Mouse (Mus musculus) forebrain, embryonic 11.5 days (tissue): ENCODE results near the gene Dmbx1. TPM values are rescaled to one million over a fixed set of nuclear protein-coding genes. Genes with fewer than 3 reads are reported as not detected.

Experiments
- ATAC-seq: fragments of 200-750 bp; cut with Nextera tagmentation; replicated peaks from 2 replicates; pipeline ENCODE4 v1.8.0; 2017; ENCODE audit warnings: moderate TSS enrichment; ENCODE audit not compliant: low FRiP score
- DNase-seq: peaks from one replicate; pipeline ENCODE4 v3.0.0-alpha.2; 2017; ENCODE audit warnings: low spot score
- H3K27ac ChIP-seq: fragments of 300-500 bp; sonication (generic); 2 replicates; pipeline ENCODE4 v1.5.1; 2014; ENCODE audit warnings: low read depth, low read length
- H3K27me3 ChIP-seq: fragments of 300-500 bp; sonication (generic); 2 replicates; pipeline ENCODE4 v1.6.1; 2014; ENCODE audit warnings: mild to moderate bottlenecking, low read length, mixed read lengths; ENCODE audit not compliant: control insufficient read depth, insufficient read depth
- H3K36me3 ChIP-seq: fragments of 300-500 bp; sonication (generic); 2 replicates; pipeline ENCODE4 v1.6.1; 2014; ENCODE audit warnings: mild to moderate bottlenecking, low read length, moderate library complexity, mixed read lengths; ENCODE audit not compliant: control insufficient read depth, insufficient read depth
- H3K4me1 ChIP-seq: fragments of 300-500 bp; sonication (generic); replicated peaks from 2 replicates; pipeline ENCODE4 v1.6.1; 2014; ENCODE audit warnings: low read length, mixed read lengths; ENCODE audit not compliant: control insufficient read depth, insufficient read depth
- H3K4me2 ChIP-seq: fragments of 300-500 bp; sonication (generic); 2 replicates; pipeline ENCODE4 v1.6.1; 2014; ENCODE audit warnings: low read depth, mild to moderate bottlenecking, low read length, moderate library complexity, mixed read lengths; ENCODE audit not compliant: severe bottlenecking
- H3K4me3 ChIP-seq: fragments of 300-500 bp; sonication (generic); 2 replicates; pipeline ENCODE4 v1.5.1; 2014; ENCODE audit warnings: low read depth, low read length
- H3K9ac ChIP-seq: fragments of 300-500 bp; sonication (generic); 2 replicates; pipeline ENCODE4 v1.6.1; 2014; ENCODE audit warnings: low read length
- H3K9me3 ChIP-seq: fragments of 300-500 bp; sonication (generic); 2 replicates; pipeline ENCODE4 v1.6.1; 2016; ENCODE audit warnings: low read length, mixed read lengths; ENCODE audit not compliant: control insufficient read depth
- WGBS: fragments of 180-500 bp; shearing (Covaris S2); extraction: QIAGEN DNeasy Blood & Tissue Kit; methylation state at CpG from one replicate; pipeline ENCODE4 v1.1.7; 2014; 5-methylcytosine and 5-hydroxymethylcytosine counted together
- polyA plus RNA-seq: library from polyadenylated mRNA; unstranded; fragments of >200 nt; fragmentation: Nextera tagmentation; extraction: Ambion mirVana; gene quantifications from 2 replicates; pipeline ENCODE4 v1.2.1, GENCODE M21; 2014

Dmbx1 gene
- polyA plus RNA-seq, 1 experiment from 2014 or later: 0.35 TPM

- DNase-seq (no peak), ATAC-seq (peak; percentile 31; the same call in 1 of the 2 replicates)
- Histone ChIP-seq H3K27me3 (peaks cover 88% of the 10 kb centered on the region), H3K4me1 (peaks cover 5% of the 10 kb centered on the region; the same call in 1 of the 2 replicates), H3K4me3 (no peak overlapping the region), H3K9ac (no peak overlapping the region), H3K9me3 (no peaks in the 10 kb centered on the region), H3K27ac (no peak overlapping the region), H3K4me2 (peak overlapping the region; percentile 26), H3K36me3 (no peaks in the 10 kb centered on the region)
- WGBS: 2% methylated on average over 19 of the region's 19 CpGs
Observed at GRCm38 (mm10) chr4:115954656-115955493, 15.1 kb upstream of the Dmbx1 start.

GRCm38 (mm10) chr4:115953559-115953958 lies 13.8 kb upstream of the Dmbx1 start:
- no peak overlapping the region for H3K9ac ChIP-seq
- no peaks in the 10 kb centered on the region for H3K36me3 ChIP-seq
- no peak overlapping the region for H3K4me3 ChIP-seq
- DNase-seq (no peak), ATAC-seq (no peak)
- H3K4me2 ChIP-seq: no peak overlapping the region
- H3K4me1 ChIP-seq: peaks cover 5% of the 10 kb centered on the region; the same call in 1 of the 2 replicates
- H3K27me3 ChIP-seq: peaks cover 93% of the 10 kb centered on the region
- no peaks in the 10 kb centered on the region for H3K9me3 ChIP-seq
- WGBS: 38% methylated on average over 5 of the region's 5 CpGs
- no peak overlapping the region for H3K27ac ChIP-seq

- no peaks in the 10 kb centered on the region for H3K36me3 ChIP-seq
- ATAC-seq: no peak
- H3K4me1 ChIP-seq: peaks cover 5% of the 10 kb centered on the region; the same call in 1 of the 2 replicates
- H3K9ac ChIP-seq: no peak overlapping the region
- H3K27me3 ChIP-seq: peaks cover 92% of the 10 kb centered on the region
- no peak overlapping the region for H3K27ac ChIP-seq
- DNase-seq: peak; percentile 82
- 15% methylated on average over 6 of the region's 6 CpGs for WGBS
- no peaks in the 10 kb centered on the region for H3K9me3 ChIP-seq
- no peak overlapping the region for H3K4me3 ChIP-seq
- no peak overlapping the region for H3K4me2 ChIP-seq
Observed at GRCm38 (mm10) chr4:115952758-115953157, 13.0 kb upstream of the Dmbx1 start.

- no peak for DNase-seq
- no peak overlapping the region for H3K27ac ChIP-seq
- peak overlapping the region; percentile 43; the same call in 1 of the 2 replicates for H3K4me2 ChIP-seq
- H3K4me3 ChIP-seq: peak overlapping the region; percentile 8
- no peaks in the 10 kb centered on the region for H3K36me3 ChIP-seq
- peak; percentile 31; the same call in 1 of the 2 replicates for ATAC-seq
- H3K9ac ChIP-seq: no peak overlapping the region
- H3K4me1 ChIP-seq: no peaks in the 10 kb centered on the region; the same call in 1 of the 2 replicates
- H3K27me3 ChIP-seq: peaks cover 88% of the 10 kb centered on the region
- under 1% methylated on average over 41 of the region's 41 CpGs for WGBS
- no peaks in the 10 kb centered on the region for H3K9me3 ChIP-seq
Observed at GRCm38 (mm10) chr4:115943669-115944314, 4.1 kb upstream of the Dmbx1 start.

- peaks cover 2% of the 10 kb centered on the region; the same call in 1 of the 2 replicates for H3K4me1 ChIP-seq
- H3K4me3 ChIP-seq: no peak overlapping the region
- H3K4me2 ChIP-seq: no peak overlapping the region
- ATAC-seq: no peak; the same call in 1 of the 2 replicates
- H3K9ac ChIP-seq: no peak overlapping the region
- H3K27me3 ChIP-seq: peaks cover 95% of the 10 kb centered on the region
- H3K9me3 ChIP-seq: no peaks in the 10 kb centered on the region
- H3K27ac ChIP-seq: no peak overlapping the region
- WGBS: 0% methylated on average over 9 of the region's 9 CpGs
- no peak for DNase-seq
- H3K36me3 ChIP-seq: no peaks in the 10 kb centered on the region
Observed at GRCm38 (mm10) chr4:115941242-115941820, 1.6 kb upstream of the Dmbx1 start.

GRCm38 (mm10) chr4:115940681-115941080 lies 955 bp upstream of the Dmbx1 start:
- WGBS: 6% methylated on average over 3 of the region's 3 CpGs
- Histone ChIP-seq H3K4me1 (peaks cover 6% of the 10 kb centered on the region), H3K4me3 (no peak overlapping the region)

GRCm38 (mm10) chr4:115938276-115939160 lies 1.2 kb downstream of the Dmbx1 start:
- Histone ChIP-seq H3K4me3 (peak overlapping the region; percentile 28; the same call in 1 of the 2 replicates), H3K4me2 (peak overlapping the region; percentile 61; the same call in 1 of the 2 replicates), H3K9me3 (no peaks in the 10 kb centered on the region), H3K36me3 (no peaks in the 10 kb centered on the region), H3K9ac (no peak overlapping the region), H3K4me1 (peaks cover 10% of the 10 kb centered on the region), H3K27me3 (peaks cover 95% of the 10 kb centered on the region), H3K27ac (no peak overlapping the region)
- peak; percentile 71 for DNase-seq
- ATAC-seq: no peak
- WGBS: under 1% methylated on average over 37 of the region's 37 CpGs

More at GRCm38 (mm10) chr4:115940681-115941080, 955 bp upstream of the Dmbx1 start:
- Histone ChIP-seq H3K4me2 (no peak overlapping the region), H3K9me3 (no peaks in the 10 kb centered on the region), H3K27me3 (peaks cover 95% of the 10 kb centered on the region), H3K27ac (no peak overlapping the region), H3K9ac (no peak overlapping the region), H3K36me3 (no peaks in the 10 kb centered on the region)
- no peak for DNase-seq
- no peak for ATAC-seq
